Mouse (Mus musculus) layer of hippocampus, postnatal 36 days (tissue): ENCODE measurements around the gene Smyd4. TPM values are rescaled to one million over a fixed set of nuclear protein-coding genes. Genes with fewer than 3 reads are reported as not detected.

ENCODE experiments used
- DNase-seq, 2 experiments: peaks; one replicate each; pipeline ENCODE4 v3.0.0; 2022
- total RNA-seq, 2 experiments: library from RNA; stranded (reverse); gene quantifications; 2 replicates each; pipeline ENCODE4 v1.2.3; 2021

Smyd4 gene
- total RNA-seq, 2 experiments from 2014 or later = 12.8 to 14.4 TPM

DNA sequence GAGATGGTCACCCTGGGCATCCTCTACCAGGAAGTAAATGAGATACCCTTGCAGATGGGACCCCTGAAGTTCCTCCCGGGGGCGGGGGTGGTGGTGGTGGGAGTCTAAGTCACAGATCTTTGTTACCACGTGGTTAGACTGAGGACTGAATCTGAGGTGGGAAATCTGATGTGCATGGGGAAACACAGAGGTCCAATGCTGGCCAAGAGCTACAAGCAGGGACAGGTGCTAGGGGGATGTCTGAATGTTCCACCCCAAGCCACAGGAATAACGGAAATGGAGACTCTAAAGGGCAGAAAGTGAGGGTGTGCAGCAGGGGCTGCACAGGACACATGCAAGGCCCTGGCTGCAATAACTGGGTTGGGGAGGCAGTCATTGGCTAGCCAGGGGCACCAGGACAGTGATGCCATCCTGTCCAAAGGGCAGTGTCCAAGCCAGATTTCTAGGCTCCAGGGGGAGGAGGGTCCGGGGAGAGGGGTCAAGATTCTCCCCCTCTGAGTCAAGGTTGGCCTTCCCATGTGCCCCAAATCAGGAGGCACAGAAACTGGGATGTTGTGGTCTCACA is 72.7 kb downstream of the Smyd4 start:
- DNase-seq = no peak

DNA sequence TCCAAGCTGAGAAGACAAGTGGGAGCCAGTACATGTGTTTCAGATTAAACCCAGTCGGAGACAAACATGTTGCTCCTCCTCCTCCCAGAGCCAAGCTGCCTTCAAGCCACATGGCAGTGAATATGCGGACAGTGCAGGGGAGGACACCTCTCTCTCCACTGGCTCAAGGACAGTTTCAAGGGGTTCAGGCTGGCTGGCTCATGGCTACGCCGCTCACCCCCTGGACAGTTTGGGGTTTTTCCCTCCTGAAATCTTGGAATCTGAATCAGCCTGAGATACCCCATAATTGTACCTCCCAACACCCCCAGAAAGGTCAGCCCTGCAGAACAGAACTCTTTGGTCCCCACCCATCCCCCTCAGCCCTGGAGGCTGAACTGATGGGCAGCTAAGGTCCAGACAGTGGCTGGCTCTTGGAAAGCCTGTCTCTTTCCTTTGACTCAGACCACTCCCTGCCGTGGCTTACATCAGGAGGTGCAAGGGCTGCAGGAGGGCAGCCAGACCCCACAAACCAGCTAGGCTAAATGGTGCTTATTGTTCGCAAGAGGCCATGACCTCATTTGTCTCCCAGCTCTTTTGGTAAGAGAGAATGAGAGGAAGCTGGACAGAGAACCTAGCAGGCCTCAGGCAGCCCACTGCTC is 73.3 kb downstream of the Smyd4 start:
- DNase-seq = no peak

DNA sequence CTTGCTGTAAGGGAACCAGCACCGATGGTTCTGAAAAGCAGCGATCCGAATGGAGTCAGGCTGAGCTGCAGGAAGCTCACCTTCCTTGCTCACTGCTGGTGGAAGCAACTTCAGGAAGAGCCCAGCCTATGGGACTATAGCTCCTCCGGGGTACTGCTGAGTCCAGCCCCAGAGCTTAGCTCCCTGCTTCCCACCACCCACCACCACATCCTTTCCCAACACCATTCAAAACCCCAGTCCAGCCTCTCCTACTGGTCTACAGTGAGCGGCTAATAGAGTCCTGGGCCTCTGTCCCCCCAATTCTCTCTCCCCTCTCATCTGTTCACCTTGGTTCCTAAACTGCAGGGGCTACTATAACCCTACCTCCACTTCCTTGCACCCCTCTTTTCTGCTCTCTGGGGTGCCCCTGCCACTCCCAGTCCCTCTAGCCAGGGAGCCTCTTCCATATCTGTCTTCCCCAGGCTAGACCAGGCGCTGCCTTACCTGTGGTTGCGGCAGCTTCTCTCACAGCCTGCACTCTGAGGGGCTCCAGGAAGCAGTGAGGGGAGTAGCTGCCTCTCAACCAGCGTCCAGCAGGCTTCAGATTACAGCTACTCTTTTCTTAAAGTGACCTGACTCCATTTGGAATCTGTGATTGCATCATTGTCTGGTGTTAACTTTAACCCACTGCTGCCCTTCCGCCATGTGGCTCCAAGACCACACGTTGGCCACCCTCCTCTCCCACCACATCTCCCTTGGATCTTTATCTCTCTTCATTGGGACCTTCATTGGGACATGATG is 74.0 kb downstream of the Smyd4 start, which contains the start of gene Serpinf1:
Gene Serpinf1, minus strand, starts transcription at position 689 of the 780 bp plus-strand sequence.
- no peak for DNase-seq

- no peak for DNase-seq
These were observed 74.9 kb downstream of the Smyd4 start for GRCm38 (mm10) chr11:75423091-75423490.

GRCm38 (mm10) chr11:75424033-75424432 is 75.8 kb downstream of the Smyd4 start:
- DNase-seq = no peak

- no peak for DNase-seq
These were observed 76.2 kb downstream of the Smyd4 start for GRCm38 (mm10) chr11:75424459-75424858.

- DNase-seq = no peak
These were observed 80.9 kb downstream of the Smyd4 start for GRCm38 (mm10) chr11:75429019-75429705.

GRCm38 (mm10) chr11:75431307-75431706 is 83.1 kb downstream of the Smyd4 start:
- DNase-seq = peak; percentile 70 to 80

GRCm38 (mm10) chr11:75434138-75434537 is 85.9 kb downstream of the Smyd4 start:
- no peak for DNase-seq

DNA sequence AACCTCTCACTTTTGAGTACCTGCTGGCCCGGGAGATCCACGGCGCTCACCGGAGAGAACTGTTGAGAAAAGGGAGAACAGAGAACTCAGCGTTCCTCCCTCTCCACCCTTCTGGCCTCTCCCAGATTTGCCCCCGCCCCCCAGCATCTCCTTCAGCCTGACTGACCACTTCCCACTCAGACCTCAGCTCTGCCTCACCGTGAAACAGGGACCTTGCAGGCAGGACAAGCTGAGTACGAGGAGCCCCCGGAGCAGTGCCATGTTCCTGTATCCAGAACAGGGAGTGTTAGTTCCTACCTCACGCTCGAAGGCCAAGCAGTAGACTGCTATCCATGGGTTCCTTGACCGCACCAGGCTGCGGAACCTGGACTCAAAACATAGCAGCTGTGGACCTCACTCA is 90.0 kb downstream of the Smyd4 start:
- DNase-seq = no peak

DNA sequence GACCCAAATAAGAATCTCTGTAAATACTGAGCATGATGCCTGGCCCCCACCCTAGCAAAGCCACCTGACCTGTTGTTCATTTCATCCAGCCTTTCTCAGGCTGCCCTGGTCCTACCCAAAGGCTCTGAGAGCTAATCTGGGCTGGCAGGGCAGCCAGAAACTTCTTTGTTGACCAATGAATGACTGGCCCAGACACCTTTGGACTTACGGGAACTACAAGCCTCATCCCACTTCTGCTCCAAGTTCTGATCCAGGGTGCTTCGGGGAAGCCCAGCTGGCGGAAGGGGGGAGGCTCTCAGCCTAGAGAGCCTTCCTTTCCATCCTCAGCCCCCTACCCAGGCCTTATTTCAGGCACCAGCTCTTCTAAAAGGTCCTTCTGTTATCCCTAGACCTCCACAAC is 90.6 kb downstream of the Smyd4 start:
- DNase-seq = no peak

GRCm38 (mm10) chr11:75439363-75439762 is 91.1 kb downstream of the Smyd4 start, which contains the start of gene Serpinf2:
Serpinf2 (minus strand) TSS chr11:75439591.
- DNase-seq = no peak

DNA sequence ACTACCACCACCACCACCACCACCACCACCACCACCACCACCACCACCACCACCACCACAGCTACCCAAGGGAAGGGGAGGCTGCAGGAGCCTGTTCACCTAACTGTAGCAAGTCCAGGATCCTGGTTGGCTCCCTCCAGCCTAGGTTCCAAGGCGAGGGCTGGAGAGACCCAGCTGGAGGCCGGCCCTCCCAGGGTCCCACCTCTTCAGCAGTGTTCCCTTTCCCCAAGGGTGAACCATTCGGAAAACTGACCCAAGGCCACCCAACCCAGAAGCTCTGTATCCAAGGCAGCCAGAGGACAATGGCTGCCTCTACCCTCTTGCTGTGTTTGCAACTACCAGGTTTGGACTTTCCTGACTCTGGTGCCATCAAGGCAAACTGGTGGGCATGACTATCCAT is 91.7 kb downstream of the Smyd4 start:
- no peak for DNase-seq

DNA sequence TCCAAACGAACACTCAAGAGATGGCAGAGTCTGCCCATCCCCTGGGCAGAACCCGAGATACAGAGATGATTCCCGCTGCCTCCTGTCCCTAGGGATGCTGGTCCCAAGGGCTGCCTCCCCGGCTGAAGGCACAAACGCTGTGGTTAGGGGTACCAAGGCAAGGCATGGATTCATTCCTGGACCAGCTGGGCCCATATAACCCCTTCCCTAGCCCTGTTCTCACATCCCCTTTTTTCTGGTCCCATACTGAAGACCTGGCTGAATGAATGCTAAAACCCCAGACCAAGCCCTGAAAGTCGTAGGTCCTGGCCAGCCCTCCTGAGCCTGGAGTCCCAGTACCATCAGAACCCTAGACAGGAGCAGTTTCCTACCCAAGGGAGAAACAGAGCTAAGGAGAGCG is 92.8 kb downstream of the Smyd4 start:
- DNase-seq = no peak

DNA sequence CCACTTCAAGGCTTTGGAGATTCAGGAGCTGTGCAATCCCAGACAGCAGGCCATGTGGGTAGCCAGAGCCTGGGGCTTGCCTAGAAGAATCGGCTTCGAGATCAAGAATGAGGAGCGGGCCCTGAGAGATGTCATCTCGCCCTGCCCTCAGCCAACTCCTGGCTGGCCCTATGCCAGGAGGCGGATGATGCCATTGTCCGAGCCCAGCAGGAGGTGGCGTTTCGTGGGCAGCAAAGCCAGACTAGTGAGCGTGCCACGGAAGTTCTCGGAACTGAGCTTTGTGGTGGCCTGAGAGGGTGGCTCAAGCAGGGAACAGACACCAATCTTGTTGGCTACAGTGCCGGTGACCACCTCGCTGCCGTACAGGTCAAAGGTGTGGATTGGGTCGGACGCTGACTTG is 93.4 kb downstream of the Smyd4 start:
- DNase-seq = no peak

- no peak for DNase-seq
These were observed 95.5 kb downstream of the Smyd4 start for GRCm38 (mm10) chr11:75443711-75444110.

GRCm38 (mm10) chr11:75448575-75448974 is 100.3 kb downstream of the Smyd4 start:
- no peak for DNase-seq

GRCm38 (mm10) chr11:75449695-75450094 is 101.5 kb downstream of the Smyd4 start:
- DNase-seq = no peak

- no peak for DNase-seq
These were observed 102.2 kb downstream of the Smyd4 start for GRCm38 (mm10) chr11:75450304-75450908.

DNA sequence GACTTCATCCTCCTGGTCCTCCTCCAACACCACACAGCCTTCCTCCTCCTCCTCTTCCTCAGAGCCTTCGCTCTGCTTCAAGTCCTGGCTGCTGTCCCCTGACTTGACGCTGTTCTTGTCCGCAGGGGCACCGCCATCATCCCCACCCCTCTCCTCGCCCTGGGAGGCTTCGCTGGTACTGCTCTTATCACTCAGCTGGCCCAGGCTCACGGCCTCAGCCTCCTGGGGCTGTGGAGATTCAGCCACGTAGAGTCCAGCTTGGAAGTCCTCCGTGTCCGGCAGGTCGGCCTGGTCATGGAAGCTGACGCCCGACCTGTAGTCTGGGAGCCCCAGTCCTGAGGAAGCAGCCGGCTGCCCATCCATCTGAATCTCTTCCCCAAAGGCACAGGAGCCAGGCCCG is 102.7 kb downstream of the Smyd4 start:
- no peak for DNase-seq

- DNase-seq = no peak
These were observed 103.8 kb downstream of the Smyd4 start for GRCm38 (mm10) chr11:75452081-75452480.

DNA sequence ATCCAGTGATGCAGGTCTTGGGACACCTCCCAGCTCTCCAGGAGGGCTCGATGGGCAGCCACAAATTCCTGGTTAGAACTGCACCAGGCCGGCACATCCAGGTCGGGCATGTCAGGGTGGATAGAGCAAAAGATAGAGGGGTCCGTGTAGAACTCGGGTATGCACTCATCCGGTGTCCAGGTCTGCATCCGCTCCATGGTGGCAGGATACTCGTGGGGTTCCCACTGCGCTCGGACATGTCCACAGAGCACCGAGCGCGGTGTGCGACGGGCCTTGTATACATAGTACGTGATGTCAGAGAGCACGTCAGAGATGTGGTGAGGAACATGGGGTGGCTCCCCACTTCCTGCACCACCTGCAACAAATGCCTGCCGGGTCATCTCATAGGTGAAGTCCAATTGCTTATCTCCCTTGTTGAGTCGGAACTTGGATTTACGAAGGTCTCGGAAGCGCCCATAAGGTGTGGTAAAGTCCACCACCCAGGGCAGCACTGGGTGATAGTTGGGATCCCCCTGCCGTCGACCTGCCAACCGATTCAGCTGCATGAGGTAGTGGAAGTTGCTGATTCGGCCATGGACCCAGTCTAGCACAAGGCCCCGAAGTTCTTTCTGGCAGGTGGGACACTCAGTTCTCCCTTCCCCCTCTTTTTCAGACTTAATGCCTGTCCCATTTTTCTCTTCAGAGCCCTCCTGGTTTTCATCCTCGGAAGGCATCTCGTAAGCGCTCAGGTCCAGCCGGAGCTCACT is 104.8 kb downstream of the Smyd4 start:
- DNase-seq = no peak
